In the genomic region with DNA sequence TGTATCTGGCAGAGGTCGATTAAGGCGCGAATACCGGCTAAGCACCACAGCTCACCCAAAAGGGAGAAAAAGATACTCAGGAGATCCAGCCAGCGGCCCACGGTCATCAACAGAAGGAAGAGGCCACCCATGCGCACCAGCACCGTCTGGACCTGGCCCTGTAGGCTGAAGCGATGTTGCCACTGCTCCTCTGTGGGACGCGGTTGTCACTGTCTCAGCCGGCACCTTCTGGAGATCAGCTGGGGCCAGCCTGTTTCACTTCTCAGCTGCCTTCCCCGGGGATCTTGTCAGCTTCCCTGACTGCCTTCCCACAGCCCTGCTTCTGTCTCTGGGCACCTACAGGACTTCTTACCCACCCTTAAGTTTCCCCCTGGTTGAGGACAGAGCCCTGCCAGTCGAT, we compare ENCODE assay signal across 21 mouse cellular contexts. TPM values are rescaled to one million over a fixed set of nuclear protein-coding genes. Genes with fewer than 3 reads are reported as not detected.
A peak's percentile ranks its signal among the peaks of the same experiment; 100 is the strongest.
DNase-seq lines count a peak whose midpoint lies in the region; ATAC-seq and TF ChIP-seq lines count a peak whose summit lies in the region.
"Had no signal": no experiment of that assay in that cellular context is flagged by ENCODE, and none has a peak within 500 bp of the region (broad histone marks: within the 10 kb centered on the region; RNA-seq: fewer than 3 reads in every experiment).

No protein-coding gene starts in this region.

- no peak for TF ChIP-seq CTCF in intestine, postnatal 0 days (IDR thresholded peaks at IDR 0.05; ENCODE audit: low read depth)
- TF ChIP-seq CTCF in midbrain, postnatal 0 days (IDR thresholded peaks at IDR 0.05) = no peak

- H3K27ac ChIP-seq in intestine, embryonic 16.5 days (ENCODE audit: low read length) = no peak overlapping the region
- H3K27ac ChIP-seq in intestine, postnatal 0 days (ENCODE audit: low read depth, low read length) = no peak overlapping the region
- no peak overlapping the region for H3K27ac ChIP-seq in midbrain, postnatal 0 days (ENCODE audit: low read depth, low read length)
- H3K27ac ChIP-seq in midbrain, embryonic 13.5 days = no peak overlapping the region
- H3K27ac ChIP-seq: embryonic facial prominence, embryonic 12.5 days; forebrain, embryonic 15.5 days; heart, embryonic 15.5 days; hindbrain, embryonic 12.5 days had no signal

- no peaks in the 10 kb centered on the region for H3K9me3 ChIP-seq in intestine, embryonic 16.5 days (ENCODE audit: control insufficient read depth, low read length)
- H3K9me3 ChIP-seq in intestine, postnatal 0 days (ENCODE audit: control insufficient read depth) = no peaks in the 10 kb centered on the region
- no peaks in the 10 kb centered on the region for H3K9me3 ChIP-seq in midbrain, postnatal 0 days (ENCODE audit: low read length)
- no peaks in the 10 kb centered on the region for H3K9me3 ChIP-seq in midbrain, embryonic 13.5 days
- H3K9me3 ChIP-seq: embryonic facial prominence, embryonic 12.5 days; forebrain, embryonic 15.5 days; heart, embryonic 15.5 days; hindbrain, embryonic 12.5 days had no signal

- ATAC-seq in cerebellum, adult (ENCODE audit: insufficient number of reproducible peaks, low FRiP score, low TSS enrichment) = no peak
- no peak for ATAC-seq in intestine, embryonic 16.5 days
- no peak for ATAC-seq in intestine, postnatal 0 days
- no peak for ATAC-seq in midbrain, postnatal 0 days (ENCODE audit: low FRiP score)
- ATAC-seq in midbrain, embryonic 13.5 days = no peak
- ATAC-seq in CD4-positive, CD25-positive, alpha-beta regulatory T cell, adult 4 months = no peak
- ATAC-seq: activated CD4-positive, CD25-positive, alpha-beta regulatory T cell, adult 4 months; forebrain, embryonic 15.5 days; Patski had no signal

- H3K4me1 ChIP-seq in intestine, embryonic 16.5 days (ENCODE audit: control insufficient read depth, insufficient read depth, low read length) = peaks cover 16% of the 10 kb centered on the region
- no peaks in the 10 kb centered on the region for H3K4me1 ChIP-seq in intestine, postnatal 0 days (replicated peaks; ENCODE audit: control insufficient read depth, insufficient read depth, low read length)
- no peaks in the 10 kb centered on the region for H3K4me1 ChIP-seq in midbrain, postnatal 0 days (ENCODE audit: insufficient read depth, low read length)
- H3K4me1 ChIP-seq in midbrain, embryonic 13.5 days (replicated peaks) = peaks cover 11% of the 10 kb centered on the region

- H3K27me3 ChIP-seq in intestine, embryonic 16.5 days (replicated peaks; ENCODE audit: control insufficient read depth, insufficient read depth, low read length) = no peaks in the 10 kb centered on the region
- H3K27me3 ChIP-seq in intestine, postnatal 0 days (replicated peaks; ENCODE audit: control insufficient read depth, insufficient read depth, low read length) = no peaks in the 10 kb centered on the region
- H3K27me3 ChIP-seq in midbrain, postnatal 0 days (ENCODE audit: insufficient read depth, low read length) = peaks cover 5% of the 10 kb centered on the region; the same call in 1 of the 2 replicates
- 0 out of 2 replicates have a peak, but pooled peaks cover 12% of the 10 kb centered on the region for H3K27me3 ChIP-seq in midbrain, embryonic 13.5 days
- H3K27me3 ChIP-seq: CH12.LX; heart, embryonic 15.5 days; Patski had no signal

- H3K4me3 ChIP-seq in intestine, embryonic 16.5 days (ENCODE audit: low read length) = no peak overlapping the region
- no peak overlapping the region for H3K4me3 ChIP-seq in intestine, postnatal 0 days (ENCODE audit: low read depth, low read length)
- no peak overlapping the region for H3K4me3 ChIP-seq in midbrain, postnatal 0 days (ENCODE audit: low read depth, low read length)
- no peak overlapping the region for H3K4me3 ChIP-seq in midbrain, embryonic 13.5 days (replicated peaks)
- H3K4me3 ChIP-seq: embryonic facial prominence, embryonic 12.5 days; forebrain, embryonic 15.5 days; heart, embryonic 15.5 days; hindbrain, embryonic 12.5 days had no signal

- 84% methylated on average over 14 of the region's 14 CpGs for WGBS in intestine, embryonic 16.5 days
- WGBS in intestine, postnatal 0 days = 82% methylated on average over 14 of the region's 14 CpGs
- 85% methylated on average over 14 of the region's 14 CpGs for WGBS in midbrain, postnatal 0 days
- 79% methylated on average over 13 of the region's 14 CpGs for WGBS in midbrain, embryonic 13.5 days

- no peaks in the 10 kb centered on the region for H3K36me3 ChIP-seq in intestine, embryonic 16.5 days (ENCODE audit: control insufficient read depth, insufficient read depth, low read length)
- H3K36me3 ChIP-seq in intestine, postnatal 0 days (ENCODE audit: control insufficient read depth, insufficient read depth) = peaks cover 7% of the 10 kb centered on the region; the same call in 1 of the 2 replicates
- H3K36me3 ChIP-seq in midbrain, postnatal 0 days (ENCODE audit: insufficient read depth, low read length) = no peaks in the 10 kb centered on the region
- no peaks in the 10 kb centered on the region for H3K36me3 ChIP-seq in midbrain, embryonic 13.5 days
- H3K36me3 ChIP-seq: embryonic facial prominence, embryonic 12.5 days; forebrain, embryonic 15.5 days; heart, embryonic 15.5 days; hindbrain, embryonic 12.5 days had no signal

- no peak overlapping the region for H3K4me2 ChIP-seq in intestine, embryonic 16.5 days (ENCODE audit: low read depth, low read length)
- H3K4me2 ChIP-seq in intestine, postnatal 0 days (replicated peaks; ENCODE audit: low read depth) = no peak overlapping the region
- no peak overlapping the region for H3K4me2 ChIP-seq in midbrain, postnatal 0 days (ENCODE audit: low read depth, low read length, poor library complexity, severe bottlenecking)
- no peak overlapping the region for H3K4me2 ChIP-seq in midbrain, embryonic 13.5 days (replicated peaks)
- H3K4me2 ChIP-seq: embryonic facial prominence, embryonic 12.5 days; forebrain, embryonic 15.5 days; heart, embryonic 11.5 days; heart, embryonic 15.5 days; hindbrain, embryonic 12.5 days had no signal

- peak overlapping the region; percentile 33; the same call in 1 of the 2 replicates for H3K9ac ChIP-seq in intestine, embryonic 16.5 days (ENCODE audit: low read depth, low read length)
- H3K9ac ChIP-seq in intestine, postnatal 0 days (ENCODE audit: low read depth, low read length) = no peak overlapping the region
- H3K9ac ChIP-seq in midbrain, postnatal 0 days (replicated peaks; ENCODE audit: low read length, poor library complexity, severe bottlenecking) = no peak overlapping the region
- H3K9ac ChIP-seq in midbrain, embryonic 13.5 days (replicated peaks) = no peak overlapping the region; the same call in 1 of the 2 replicates
- H3K9ac ChIP-seq: embryonic facial prominence, embryonic 12.5 days; forebrain, embryonic 15.5 days; heart, embryonic 15.5 days; hindbrain, embryonic 12.5 days had no signal

- DNase-seq in cerebellum, postnatal 14 days = peak; percentile 57 to 73
- peak; percentile 46 for DNase-seq in midbrain, postnatal 0 days (ENCODE audit: low spot score)
- DNase-seq: adrenal gland, postnatal 14 days; gastrocnemius, postnatal 10 days; heart, adult 18-20 months; heart, postnatal 14 days had no signal

RNA-seq across cellular contexts. Expression of gene Tmem82, which starts 3.5 kb away (rescaled TPM):
- polyA plus RNA-seq in intestine, embryonic 16.5 days (2015; fragmentation: Nextera tagmentation; extraction: Ambion mirVana) = 31.7 and 36.4 TPM in 2 replicates
- polyA plus RNA-seq in intestine, postnatal 0 days (2015; fragmentation: Nextera tagmentation; extraction: Ambion mirVana) = 42.0 and 45.7 TPM in 2 replicates
- 0.33 and 1.4 TPM in 2 replicates for total RNA-seq in midbrain, postnatal 0 days (2014; rRNA removed)
- polyA plus RNA-seq in midbrain, postnatal 0 days (2015; fragmentation: Nextera tagmentation; extraction: Ambion mirVana) = 0.68 and 0.85 TPM in 2 replicates
- polyA plus RNA-seq in midbrain, embryonic 13.5 days (2015; fragmentation: Nextera tagmentation; extraction: Ambion mirVana) = 0.10 and 0.27 TPM in 2 replicates
- not detected for polyA plus RNA-seq in CD4-positive, CD25-positive, alpha-beta regulatory T cell, adult 4 months (2017; shearing (Covaris generic))
- polyA plus RNA-seq: C2C12 had no signal

RNA-seq across cellular contexts. Expression of gene Slc25a34, which starts 8.7 kb away (rescaled TPM):
- 7.4 and 10.5 TPM in 2 replicates for polyA plus RNA-seq in intestine, embryonic 16.5 days (2015; fragmentation: Nextera tagmentation; extraction: Ambion mirVana)
- polyA plus RNA-seq in intestine, postnatal 0 days (2015; fragmentation: Nextera tagmentation; extraction: Ambion mirVana) = 23.8 and 25.7 TPM in 2 replicates
- 7.4 and 10.6 TPM in 2 replicates for total RNA-seq in midbrain, postnatal 0 days (2014; rRNA removed)
- 2.0 and 2.1 TPM in 2 replicates for polyA plus RNA-seq in midbrain, postnatal 0 days (2015; fragmentation: Nextera tagmentation; extraction: Ambion mirVana)
- 0.17 and 0.19 TPM in 2 replicates for polyA plus RNA-seq in midbrain, embryonic 13.5 days (2015; fragmentation: Nextera tagmentation; extraction: Ambion mirVana)
- not detected for polyA plus RNA-seq in CD4-positive, CD25-positive, alpha-beta regulatory T cell, adult 4 months (2017; shearing (Covaris generic))
- polyA plus RNA-seq: activated CD4-positive, CD25-positive, alpha-beta regulatory T cell, adult 4 months; embryonic facial prominence, embryonic 12.5 days; forebrain, embryonic 11.5 days; heart, embryonic 11.5 days; hindbrain, embryonic 12.5 days had no signal

RNA-seq across cellular contexts. Expression of gene Fblim1, which starts 9.1 kb away (rescaled TPM):
- polyA plus RNA-seq in intestine, embryonic 16.5 days (2015; fragmentation: Nextera tagmentation; extraction: Ambion mirVana) = 63.8 and 66.2 TPM in 2 replicates
- polyA plus RNA-seq in intestine, postnatal 0 days (2015; fragmentation: Nextera tagmentation; extraction: Ambion mirVana) = 52.8 and 59.2 TPM in 2 replicates
- 24.0 and 26.2 TPM in 2 replicates for total RNA-seq in midbrain, postnatal 0 days (2014; rRNA removed)
- polyA plus RNA-seq in midbrain, postnatal 0 days (2015; fragmentation: Nextera tagmentation; extraction: Ambion mirVana) = 23.1 and 24.1 TPM in 2 replicates
- 24.0 and 24.7 TPM in 2 replicates for polyA plus RNA-seq in midbrain, embryonic 13.5 days (2015; fragmentation: Nextera tagmentation; extraction: Ambion mirVana)
- polyA plus RNA-seq in CD4-positive, CD25-positive, alpha-beta regulatory T cell, adult 4 months (2017; shearing (Covaris generic)) = under 1 TPM in 1 of 2 experiments, not detected in 1; 0.13 TPM

RNA-seq across cellular contexts. Expression of gene Plekhm2, which starts 49.8 kb away (rescaled TPM):
- 5.5 and 5.9 TPM in 2 replicates for polyA plus RNA-seq in intestine, embryonic 16.5 days (2015; fragmentation: Nextera tagmentation; extraction: Ambion mirVana)
- 3.1 and 6.0 TPM in 2 replicates for polyA plus RNA-seq in intestine, postnatal 0 days (2015; fragmentation: Nextera tagmentation; extraction: Ambion mirVana)
- total RNA-seq in midbrain, postnatal 0 days (2014; rRNA removed) = 40.0 and 41.7 TPM in 2 replicates
- 6.7 and 6.9 TPM in 2 replicates for polyA plus RNA-seq in midbrain, postnatal 0 days (2015; fragmentation: Nextera tagmentation; extraction: Ambion mirVana)
- polyA plus RNA-seq in midbrain, embryonic 13.5 days (2015; fragmentation: Nextera tagmentation; extraction: Ambion mirVana) = 7.5 and 8.3 TPM in 2 replicates
- 1 to 10 TPM; 2.1 to 3.4 TPM for polyA plus RNA-seq in CD4-positive, CD25-positive, alpha-beta regulatory T cell, adult 4 months (2017; shearing (Covaris generic))

Comparison
In these comparisons a context has a peak if more than half of its experiments do, and no peak if none do; other contexts are left out.
1. RNA of gene Tmem82, which starts 3.5 kb away (polyA plus RNA-seq): 42.0 to 45.7 TPM in intestine, postnatal 0 days and 31.7 to 36.4 TPM in intestine, embryonic 16.5 days; 0.68 to 0.85 TPM in midbrain, postnatal 0 days, 0.10 to 0.27 TPM in midbrain, embryonic 13.5 days and not detected in CD4-positive, CD25-positive, alpha-beta regulatory T cell, adult 4 months; every median in the first group is over 10 times any median in the second.
2. RNA of gene Fblim1, which starts 9.1 kb away (polyA plus RNA-seq): 63.8 to 66.2 TPM in intestine, embryonic 16.5 days, 52.8 to 59.2 TPM in intestine, postnatal 0 days, 23.1 to 24.1 TPM in midbrain, postnatal 0 days and 24.0 to 24.7 TPM in midbrain, embryonic 13.5 days; 0.13 TPM in CD4-positive, CD25-positive, alpha-beta regulatory T cell, adult 4 months; every median in the first group is over 10 times any median in the second.